Mouse (Mus musculus): ENCODE data around the gene Srsf3.

DNA sequence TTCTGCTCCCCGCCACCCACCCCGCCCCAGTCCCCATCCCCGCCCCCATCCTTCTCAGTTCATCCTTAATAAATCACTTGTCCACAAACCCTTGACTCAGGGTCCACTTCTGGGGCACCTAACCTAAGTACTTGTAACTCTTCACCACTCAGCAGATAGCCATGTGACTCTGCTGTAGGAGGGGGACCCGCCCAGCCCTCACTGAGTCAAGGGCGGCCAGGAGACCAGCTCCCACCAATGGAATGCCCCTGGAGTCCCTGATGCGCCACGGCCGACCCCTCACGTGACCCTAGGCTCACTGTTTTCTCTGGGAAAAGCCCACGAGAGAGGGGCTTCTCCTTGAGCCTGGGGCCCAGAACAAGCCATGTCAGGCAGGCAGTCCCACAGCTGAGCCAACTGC, 36.6 kb downstream of the Srsf3 start:
- TF ChIP-seq CTCF (IDR thresholded peaks at IDR 0.05; ENCODE audit: extremely low read depth, insufficient read length, insufficient replicate concordance, low read depth, low read length), result no peak
- TF ChIP-seq POLR2A (IDR thresholded peaks at IDR 0.05; ENCODE audit: low read depth, low read length), result no peak
